Mouse (Mus musculus) lung, postnatal 0 days (tissue): ENCODE results near the gene Gpr55.

ENCODE experiments used
- CTCF ChIP-seq: IDR thresholded peaks from 2 replicates; pipeline ENCODE4 v1.5.1; 2016; ENCODE audit warnings: antibody characterized with exemption, mild to moderate bottlenecking
- EP300 ChIP-seq: IDR thresholded peaks from 2 replicates; pipeline ENCODE4 v1.6.1; 2016; ENCODE audit warnings: antibody characterized with exemption, mild to moderate bottlenecking, control low read depth

- TF ChIP-seq CTCF (no peak), EP300 (no peak)
These were observed 62.7 kb downstream of the Gpr55 start for GRCm38 (mm10) chr1:85897901-85898760.
